Mouse (Mus musculus) MEL (cell line): ENCODE data around the gene Ldah. TPM values are rescaled to one million over a fixed set of nuclear protein-coding genes. Genes with fewer than 3 reads are reported as not detected.

Source experiments
- DNase-seq: peaks from one replicate; pipeline ENCODE4 v3.0.0; 2011; ENCODE audit warnings: low read depth, low spot score
- H3K27ac ChIP-seq: 2 replicates; pipeline ENCODE4 v1.5.1; 2012; ENCODE audit warnings: low read depth, mild to moderate bottlenecking, control low read depth, low read length, moderate library complexity; ENCODE audit not compliant: control insufficient read depth
- H3K27me3 ChIP-seq, 2 experiments: fragments of 150-350 bp in 1 of 2; sonication (generic) in 1 of 2; 2 replicates each; pipeline ENCODE4 v1.6.1; 2012; ENCODE audit warnings: low read length in 2 of 2, mild to moderate bottlenecking in 2 of 2, improper control_type of control experiment in 1 of 2, moderate library complexity in 1 of 2; ENCODE audit not compliant: insufficient read depth in 2 of 2, control insufficient read depth in 1 of 2
- H3K36me3 ChIP-seq, 2 experiments: 2 replicates each; pipeline ENCODE4 v1.6.1; 2012 to 2014; ENCODE audit warnings: low read length in 2 of 2, improper control_type of control experiment in 1 of 2, inconsistent platforms in 1 of 2, mild to moderate bottlenecking in 1 of 2; ENCODE audit not compliant: insufficient read depth in 2 of 2, control insufficient read depth in 1 of 2
- H3K4me1 ChIP-seq, 2 experiments: fragments of 150-350 bp in 1 of 2; sonication (generic) in 1 of 2; 2 replicates each; pipeline ENCODE4 v1.6.1; 2012; ENCODE audit warnings: low read length in 2 of 2, improper control_type of control experiment in 1 of 2, mild to moderate bottlenecking in 1 of 2; ENCODE audit not compliant: insufficient read depth in 2 of 2, control insufficient read depth in 1 of 2
- H3K4me3 ChIP-seq, 2 experiments: fragments of 150-350 bp in 1 of 2; sonication (generic) in 1 of 2; 2 replicates each; pipeline ENCODE4 v1.5.1; 2012; ENCODE audit warnings: low read depth in 2 of 2, low read length in 2 of 2, mild to moderate bottlenecking in 2 of 2, moderate library complexity in 2 of 2, control low read depth in 1 of 2, improper control_type of control experiment in 1 of 2; ENCODE audit not compliant: control insufficient read depth in 1 of 2, insufficient read depth in 1 of 2
- H3K79me2 ChIP-seq: 2 replicates; pipeline ENCODE4 v1.6.1; 2012; ENCODE audit warnings: mild to moderate bottlenecking, low read length, moderate library complexity; ENCODE audit not compliant: control insufficient read depth, poor library complexity, insufficient read depth
- H3K9ac ChIP-seq: 2 replicates; pipeline ENCODE4 v1.6.1; 2012; ENCODE audit warnings: low read depth, mild to moderate bottlenecking, control low read depth, low read length, moderate library complexity; ENCODE audit not compliant: control insufficient read depth, poor library complexity, severe bottlenecking
- H3K9me3 ChIP-seq: fragments of 150-350 bp; sonication (generic); replicated peaks from 2 replicates; pipeline ENCODE4 v1.6.1; 2012; ENCODE audit warnings: mild to moderate bottlenecking, low read length, improper control_type of control experiment, moderate library complexity; ENCODE audit not compliant: insufficient read depth
- BHLHE40 ChIP-seq: IDR thresholded peaks from 2 replicates; pipeline ENCODE4 v1.6.1; 2012; ENCODE audit warnings: low read depth, mild to moderate bottlenecking, inconsistent platforms, low read length, improper control_type of control experiment, borderline replicate concordance
- CHD1 ChIP-seq: IDR thresholded peaks from 2 replicates; pipeline ENCODE4 v1.6.1; 2012; ENCODE audit warnings: low read depth, mild to moderate bottlenecking, inconsistent platforms, low read length, improper control_type of control experiment
- CTCF ChIP-seq, 3 experiments: IDR thresholded peaks in 2 of 3; conservative IDR thresholded peaks in 1 of 3; 2 replicates each; pipeline ENCODE4 v1.5.1; 2011 to 2012; ENCODE audit warnings: low read length in 3 of 3, low read depth in 2 of 3, mild to moderate bottlenecking in 2 of 3, improper control_type of control experiment in 1 of 3, inconsistent platforms in 1 of 3, mixed read lengths in 1 of 3, moderate library complexity in 1 of 3; ENCODE audit not compliant: control insufficient read depth in 1 of 3, insufficient read depth in 1 of 3, poor library complexity in 1 of 3, severe bottlenecking in 1 of 3
- E2F4 ChIP-seq: IDR thresholded peaks from 2 replicates; pipeline ENCODE4 v1.6.1; 2011; ENCODE audit warnings: low read depth, low read length, improper control_type of control experiment, borderline replicate concordance
- ELF1 ChIP-seq: IDR thresholded peaks from 2 replicates; pipeline ENCODE4 v1.6.1; 2014; ENCODE audit warnings: low read depth, mild to moderate bottlenecking, inconsistent platforms, low read length, improper control_type of control experiment, moderate library complexity
- EP300 ChIP-seq, 2 experiments: IDR thresholded peaks; 2 replicates each; pipeline ENCODE4 v1.6.1; 2011; ENCODE audit warnings: improper control_type of control experiment in 2 of 2, low read length in 2 of 2, low read depth in 1 of 2, mild to moderate bottlenecking in 1 of 2
- ETS1 ChIP-seq: IDR thresholded peaks from 2 replicates; pipeline ENCODE4 v1.6.1; 2012; ENCODE audit warnings: low read depth, mild to moderate bottlenecking, inconsistent platforms, low read length, improper control_type of control experiment, moderate library complexity
- HCFC1 ChIP-seq: IDR thresholded peaks from 2 replicates; pipeline ENCODE4 v1.6.1; 2012; ENCODE audit warnings: low read depth, mild to moderate bottlenecking, inconsistent platforms, low read length, improper control_type of control experiment, moderate library complexity
- JUND ChIP-seq: IDR thresholded peaks from 2 replicates; pipeline ENCODE4 v1.6.1; 2011; ENCODE audit warnings: low read depth, mild to moderate bottlenecking, improper control_type of control experiment, low read length
- KAT2A ChIP-seq: conservative IDR thresholded peaks from 2 replicates; pipeline ENCODE4 v1.6.1; 2012; ENCODE audit warnings: low read depth, low read length, improper control_type of control experiment, inconsistent platforms
- MAX ChIP-seq: IDR thresholded peaks from 2 replicates; pipeline ENCODE4 v1.6.1; 2011; ENCODE audit warnings: low read length, improper control_type of control experiment
- MEF2A ChIP-seq: IDR thresholded peaks from 2 replicates; pipeline ENCODE4 v1.6.1; 2014; ENCODE audit warnings: low read depth, mild to moderate bottlenecking, inconsistent platforms, low read length, improper control_type of control experiment; ENCODE audit not compliant: poor library complexity, insufficient replicate concordance, severe bottlenecking; ENCODE audit errors: extremely low read depth
- MXI1 ChIP-seq: IDR thresholded peaks from 2 replicates; pipeline ENCODE4 v1.6.1; 2011; ENCODE audit warnings: mild to moderate bottlenecking, low read depth, low read length, improper control_type of control experiment
- MYB ChIP-seq: IDR thresholded peaks from 2 replicates; pipeline ENCODE4 v1.6.1; 2011; ENCODE audit warnings: mild to moderate bottlenecking, low read depth, low read length, improper control_type of control experiment
- MYC ChIP-seq: IDR thresholded peaks from 2 replicates; pipeline ENCODE4 v1.6.1; 2011; ENCODE audit warnings: low read depth, mild to moderate bottlenecking, low read length, improper control_type of control experiment, moderate library complexity
- NELFE ChIP-seq: IDR thresholded peaks from 2 replicates; pipeline ENCODE4 v1.6.1; 2011; ENCODE audit warnings: low read depth, low read length, improper control_type of control experiment
- NRF1 ChIP-seq: IDR thresholded peaks from 2 replicates; pipeline ENCODE4 v1.6.1; 2014; ENCODE audit warnings: low read depth, mild to moderate bottlenecking, inconsistent platforms, low read length, improper control_type of control experiment, moderate library complexity; ENCODE audit not compliant: poor library complexity, insufficient read depth, severe bottlenecking
- POLR2A ChIP-seq, 2 experiments: IDR thresholded peaks; 2 replicates each; pipeline ENCODE4 v1.6.1; 2011 to 2012; ENCODE audit warnings: low read length in 2 of 2, mild to moderate bottlenecking in 2 of 2, control low read depth in 1 of 2, improper control_type of control experiment in 1 of 2, low read depth in 1 of 2, moderate library complexity in 1 of 2; ENCODE audit not compliant: control insufficient read depth in 1 of 2, insufficient read depth in 1 of 2, poor library complexity in 1 of 2
- POLR2AphosphoS2 ChIP-seq: IDR thresholded peaks from 2 replicates; pipeline ENCODE4 v1.6.1; 2011; ENCODE audit warnings: low read length, improper control_type of control experiment
- RAD21 ChIP-seq: IDR thresholded peaks from 2 replicates; pipeline ENCODE4 v1.6.1; 2011; ENCODE audit warnings: mild to moderate bottlenecking, low read depth, low read length, improper control_type of control experiment
- RCOR1 ChIP-seq: IDR thresholded peaks from 2 replicates; pipeline ENCODE4 v1.6.1; 2012; ENCODE audit warnings: low read depth, mild to moderate bottlenecking, inconsistent platforms, low read length, improper control_type of control experiment
- SIN3A ChIP-seq: IDR thresholded peaks from 2 replicates; pipeline ENCODE4 v1.6.1; 2012; ENCODE audit warnings: low read length, improper control_type of control experiment, inconsistent platforms
- SMC3 ChIP-seq: IDR thresholded peaks from 2 replicates; pipeline ENCODE4 v1.6.1; 2011; ENCODE audit warnings: low read depth, low read length, improper control_type of control experiment
- TAL1 ChIP-seq: IDR thresholded peaks from 2 replicates; pipeline ENCODE4 v1.6.1; 2012; ENCODE audit warnings: mild to moderate bottlenecking, inconsistent platforms, low read length, moderate library complexity, mixed read lengths
- TBP ChIP-seq: IDR thresholded peaks from 2 replicates; pipeline ENCODE4 v1.8.0; 2011; ENCODE audit warnings: low read depth, low read length, improper control_type of control experiment
- UBTF ChIP-seq: IDR thresholded peaks from 2 replicates; pipeline ENCODE4 v1.6.1; 2012; ENCODE audit warnings: low read depth, mild to moderate bottlenecking, inconsistent platforms, low read length, improper control_type of control experiment, moderate library complexity, borderline replicate concordance; ENCODE audit not compliant: insufficient read depth
- USF2 ChIP-seq, 2 experiments: IDR thresholded peaks; 2 replicates each; pipeline ENCODE4 v1.6.1; 2011 to 2012; ENCODE audit warnings: improper control_type of control experiment in 2 of 2, low read length in 2 of 2, borderline replicate concordance in 1 of 2, inconsistent platforms in 1 of 2, low read depth in 1 of 2, mild to moderate bottlenecking in 1 of 2; ENCODE audit not compliant: insufficient read depth in 1 of 2
- ZC3H11A ChIP-seq: IDR thresholded peaks from 2 replicates; pipeline ENCODE4 v1.6.1; 2012; ENCODE audit warnings: low read depth, mild to moderate bottlenecking, inconsistent platforms, low read length, improper control_type of control experiment
- ZKSCAN1 ChIP-seq: IDR thresholded peaks from 2 replicates; pipeline ENCODE4 v1.6.1; 2012; ENCODE audit warnings: low read depth, mild to moderate bottlenecking, inconsistent platforms, low read length, improper control_type of control experiment, moderate library complexity
- ZMIZ1 ChIP-seq: IDR thresholded peaks from 2 replicates; pipeline ENCODE4 v1.6.1; 2012; ENCODE audit warnings: low read depth, mild to moderate bottlenecking, inconsistent platforms, low read length, improper control_type of control experiment, moderate library complexity
- ZNF384 ChIP-seq: IDR thresholded peaks from 2 replicates; pipeline ENCODE4 v1.6.1; 2012; ENCODE audit warnings: low read depth, mild to moderate bottlenecking, inconsistent platforms, low read length, improper control_type of control experiment
- polyA plus RNA-seq, 2 experiments: library from polyadenylated mRNA; stranded (reverse) in 1 of 2; unstranded in 1 of 2; fragments of >175 nt in 1 of 2; fragments of >200 nt in 1 of 2; gene quantifications; 2 replicates each; pipeline versions ENCODE4 v1.2.1 to v1.2.4; 2012; ENCODE audit warnings: low replicate concordance in 2 of 2, low read depth in 1 of 2; ENCODE audit not compliant: insufficient read length in 2 of 2, insufficient read depth in 1 of 2, missing spikeins in 1 of 2
- total RNA-seq: library from RNA; depleted of rRNA; stranded (reverse); fragments of 300-350 nt; gene quantifications from 2 replicates; pipeline ENCODE4 v1.2.3, GENCODE M21; 2012

Gene Ldah
- total and polyA plus RNA-seq, 3 experiments, result 28.6 to 132 (median 44.2) TPM

DNA sequence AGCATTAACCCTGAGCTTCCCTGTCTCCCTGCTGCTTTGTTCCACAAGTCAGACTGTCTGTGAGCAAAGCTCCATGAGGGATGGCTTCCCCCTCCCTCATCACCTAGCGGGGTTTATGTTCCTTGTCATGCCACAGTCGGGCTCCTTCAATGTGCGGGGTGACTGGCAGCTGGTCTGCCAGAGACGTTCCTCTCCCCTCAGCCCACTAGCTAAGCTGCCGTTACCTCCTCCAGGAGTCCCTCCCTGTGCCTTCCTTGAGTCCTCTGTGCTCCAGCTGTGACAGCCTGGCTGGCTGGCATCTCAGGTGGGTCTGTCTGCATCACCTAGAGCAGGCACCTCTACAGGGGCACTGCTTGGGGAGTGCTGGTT lies 124.3 kb downstream of the Ldah start:
- Histone ChIP-seq H3K4me1 (no peaks in the 10 kb centered on the region), H3K9me3 (no peaks in the 10 kb centered on the region), H3K27me3 (no peaks in the 10 kb centered on the region), H3K79me2 (no peaks in the 10 kb centered on the region), H3K4me3 (no peak overlapping the region), H3K36me3 (no peaks in the 10 kb centered on the region), H3K27ac (no peak overlapping the region), H3K9ac (no peak overlapping the region)
- TF ChIP-seq ETS1, result no peak
- TF ChIP-seq JUND, result no peak
- no peak for TF ChIP-seq SIN3A
- TF ChIP-seq POLR2A (IDR thresholded peaks at IDR 0.05; ENCODE audit: control insufficient read depth in 1 of 2, insufficient read depth in 1 of 2, low read depth in 1 of 2, low read length in 2 of 2, poor library complexity in 1 of 2), result no peak
- no peak for TF ChIP-seq KAT2A
- no peak for TF ChIP-seq ZKSCAN1
- no peak for TF ChIP-seq SMC3
- TF ChIP-seq CHD1, result no peak
- no peak for TF ChIP-seq BHLHE40
- TF ChIP-seq TAL1, result no peak
- no peak for TF ChIP-seq ZMIZ1
- no peak for TF ChIP-seq MEF2A
- TF ChIP-seq HCFC1, result no peak
- no peak for TF ChIP-seq RCOR1
- TF ChIP-seq ELF1, result no peak
- TF ChIP-seq NRF1, result no peak
- no peak for DNase-seq

DNA sequence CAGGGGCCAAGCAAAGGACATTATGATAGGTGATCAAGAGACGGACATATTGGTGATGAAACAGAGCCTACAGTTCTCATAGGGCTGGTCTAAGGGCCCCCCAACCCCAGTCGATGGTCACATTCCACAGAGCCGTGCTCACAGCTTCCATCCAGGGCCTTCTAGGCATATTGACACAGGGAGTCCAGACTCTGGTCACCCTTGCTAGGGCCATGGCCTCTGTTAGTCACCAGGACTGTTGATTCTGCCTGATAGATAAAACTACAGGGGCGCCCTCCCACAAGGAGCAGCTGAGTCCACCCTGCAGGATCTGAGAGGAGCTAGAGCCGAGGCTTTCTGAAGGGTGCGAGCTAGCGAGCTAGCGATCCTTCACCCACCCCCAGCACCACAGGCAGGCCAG lies 125.7 kb downstream of the Ldah start:
- Histone ChIP-seq H3K36me3 (no peaks in the 10 kb centered on the region), H3K4me1 (no peaks in the 10 kb centered on the region), H3K9me3 (no peaks in the 10 kb centered on the region)
- DNase-seq, result no peak
- TF ChIP-seq USF2 (IDR thresholded peaks at IDR 0.05; ENCODE audit: borderline replicate concordance in 1 of 2, insufficient read depth in 1 of 2, low read depth in 1 of 2, low read length in 2 of 2) (no peak), BHLHE40 (no peak), POLR2AphosphoS2 (no peak), UBTF (no peak), RAD21 (no peak), MAX (no peak), CTCF (IDR thresholded peaks at IDR 0.05 in 2 of 3, conservative IDR thresholded peaks at IDR 0.05 in 1 of 3; ENCODE audit: control insufficient read depth in 1 of 3, insufficient read depth in 1 of 3, low read depth in 2 of 3, low read length in 3 of 3, poor library complexity in 1 of 3, severe bottlenecking in 1 of 3) (no peak), ZC3H11A (no peak), NELFE (no peak), ZNF384 (no peak), EP300 (IDR thresholded peaks at IDR 0.05; ENCODE audit: low read depth in 1 of 2, low read length in 2 of 2) (no peak), SIN3A (no peak), MYB (no peak), MXI1 (no peak), CHD1 (no peak), TBP (no peak), E2F4 (no peak), SMC3 (no peak), MYC (no peak)
- TF ChIP-seq, all 39 proteins: peak for 0
- H3K4me3 ChIP-seq, result no peak overlapping the region
- no peaks in the 10 kb centered on the region for H3K27me3 ChIP-seq
- no peaks in the 10 kb centered on the region for H3K79me2 ChIP-seq
- H3K27ac ChIP-seq, result no peak overlapping the region
- H3K9ac ChIP-seq, result no peak overlapping the region
